Mouse (Mus musculus): Measurements from ENCODE around the gene Qdpr.

- no peak for TF ChIP-seq CTCF (IDR thresholded peaks at IDR 0.05; ENCODE audit: borderline replicate concordance, extremely low read depth, insufficient read depth, insufficient read length)
- no peak for TF ChIP-seq POLR2A (IDR thresholded peaks at IDR 0.05; ENCODE audit: borderline replicate concordance, extremely low read depth, insufficient read depth, insufficient read length, poor library complexity, severe bottlenecking)
These were observed 32.6 kb upstream of the Qdpr start for GRCm38 (mm10) chr5:45482607-45483006.
